ENCODE assay signal across 8 mouse cellular contexts in genomic region chr6:52240389-52241000, GRCm38 (mm10). TPM values are rescaled to one million over a fixed set of nuclear protein-coding genes. Genes with fewer than 3 reads are reported as not detected.
A peak's percentile ranks its signal among the peaks of the same experiment; 100 is the strongest.
DNase-seq lines count a peak whose midpoint lies in the region; ATAC-seq lines count a peak whose summit lies in the region.

Hoxa10 (minus strand) TSS chr6:52240854.

- no peaks in the 10 kb centered on the region for H3K9me3 ChIP-seq in embryonic facial prominence, embryonic 14.5 days (ENCODE audit: control insufficient read depth, low read length)

- DNase-seq in A20 (ENCODE audit: low read depth, low spot score) (peak; percentile 95), NIH3T3 (ENCODE audit: low read depth) (peak; percentile 78)
- DNase-seq in embryonic facial prominence, embryonic 14.5 days (ENCODE audit: low spot score) = peak; percentile 81
- peak; percentile 72 to 87 for DNase-seq in heart, postnatal 10 days
- DNase-seq in kidney, postnatal 14 days = peak; percentile 96
- DNase-seq in splenic B cell, adult 2 months (ENCODE audit: low read depth, low spot score) = peak; percentile 82

- peaks cover 98% of the 10 kb centered on the region for H3K27me3 ChIP-seq in embryonic facial prominence, embryonic 14.5 days (replicated peaks; ENCODE audit: control insufficient read depth, insufficient read depth, low read length)
- H3K27me3 ChIP-seq in splenic B cell, adult 2 months (ENCODE audit: control insufficient read depth, insufficient read depth, low read length, poor library complexity, severe bottlenecking) = no peaks in the 10 kb centered on the region; the same call in none of the 2 replicates

- intact Hi-C loops in heart, postnatal 10 days (cut with DNase I) = no loop called here

- peak within 1 kb of the TSS; percentile 23; the same call in 1 of the 2 replicates for H3K4me2 ChIP-seq in embryonic facial prominence, embryonic 14.5 days (ENCODE audit: low read depth, low read length)

- no peak within 1 kb of the TSS for H3K9ac ChIP-seq in embryonic facial prominence, embryonic 14.5 days (ENCODE audit: low read depth, low read length)

- H3K4me3 ChIP-seq in embryonic facial prominence, embryonic 14.5 days (ENCODE audit: low read depth, low read length) = peak within 1 kb of the TSS; percentile 18; the same call in 1 of the 2 replicates

- 1% methylated on average over 35 of the region's 35 CpGs for WGBS in embryonic facial prominence, embryonic 14.5 days

- H3K36me3 ChIP-seq in embryonic facial prominence, embryonic 14.5 days (ENCODE audit: control insufficient read depth, insufficient read depth, low read length) = no peaks in the 10 kb centered on the region
- H3K36me3 ChIP-seq in splenic B cell, adult 2 months (ENCODE audit: control insufficient read depth, insufficient read depth, low read length, poor library complexity, severe bottlenecking) = no peaks in the 10 kb centered on the region

- peak; percentile 70; the same call in 1 of the 2 replicates for ATAC-seq in embryonic facial prominence, embryonic 14.5 days (ENCODE audit: low read depth)
- ATAC-seq in megakaryocyte progenitor cell, adult 5-6 weeks (replicated peaks; ENCODE audit: poor library complexity) = peak; percentile 90
- no peak for ATAC-seq in cerebellum, adult (ENCODE audit: insufficient number of reproducible peaks, low FRiP score, low TSS enrichment)

- H3K4me1 ChIP-seq in embryonic facial prominence, embryonic 14.5 days (ENCODE audit: control insufficient read depth, insufficient read depth, low read length) = no peaks in the 10 kb centered on the region

- H3K27ac ChIP-seq in embryonic facial prominence, embryonic 14.5 days (replicated peaks; ENCODE audit: low read depth, low read length) = no peak within 1 kb of the TSS

RNA-seq across cellular contexts. Expression of gene Hoxa10, which starts in this region (rescaled TPM):
- polyA plus RNA-seq in embryonic facial prominence, embryonic 14.5 days (2014; fragmentation: Nextera tagmentation; extraction: Ambion mirVana) = 1.9 TPM in 1 of 2 replicates, not detected in the other
- not detected for total RNA-seq in heart, postnatal 10 days (2021)
- 0.12 and 0.24 TPM in 2 replicates for total RNA-seq in megakaryocyte progenitor cell, adult 5-6 weeks (2015)
- 0.30 TPM in 1 of 2 replicates, not detected in the other for total RNA-seq in megakaryocyte progenitor cell, adult 5-6 weeks (2017)

Comparison
In these comparisons a context has a peak if more than half of its experiments do, and no peak if none do; other contexts are left out.
1. Peak in DNase-seq in heart, postnatal 10 days; RNA of the gene not detected or under 1 TPM.
2. Peak in ATAC-seq in megakaryocyte progenitor cell, adult 5-6 weeks; RNA of the gene not detected or under 1 TPM.